24 mouse cellular contexts compared by ENCODE assay signal in genomic region chr1:131228659-131229058, GRCm38 (mm10).
"Had no signal": no experiment of that assay in that cellular context is flagged by ENCODE, and none has a peak within 500 bp of the region (broad histone marks: within the 10 kb centered on the region; RNA-seq: fewer than 3 reads in every experiment).

No protein-coding gene starts in this region.

- H3K4me2 ChIP-seq: limb, embryonic 13.5 days; liver, embryonic 12.5 days; liver, embryonic 15.5 days; lung, embryonic 15.5 days; midbrain, embryonic 12.5 days; midbrain, embryonic 15.5 days; neural tube, embryonic 13.5 days; stomach, embryonic 15.5 days had no signal

- H3K4me1 ChIP-seq: liver, embryonic 12.5 days; liver, embryonic 15.5 days; lung, embryonic 15.5 days; megakaryocyte, embryonic 14.5 days; midbrain, embryonic 12.5 days; midbrain, embryonic 15.5 days; neural tube, embryonic 13.5 days had no signal

- ATAC-seq: liver, embryonic 12.5 days; midbrain, embryonic 15.5 days had no signal

- H3K4me3 ChIP-seq: layer of hippocampus, adult 2 months; limb, embryonic 10.5 days; limb, embryonic 13.5 days; liver, embryonic 12.5 days; liver, embryonic 15.5 days; lung, embryonic 15.5 days; megakaryocyte, embryonic 14.5 days; midbrain, embryonic 12.5 days; midbrain, embryonic 15.5 days; neural tube, embryonic 13.5 days; stomach, embryonic 15.5 days had no signal

- H3K9me3 ChIP-seq: limb, embryonic 10.5 days; limb, embryonic 13.5 days; liver, embryonic 12.5 days; liver, embryonic 15.5 days; lung, embryonic 15.5 days; megakaryocyte, embryonic 14.5 days; midbrain, embryonic 12.5 days; midbrain, embryonic 15.5 days; neural tube, embryonic 13.5 days; stomach, embryonic 15.5 days had no signal

- H3K36me3 ChIP-seq: limb, embryonic 10.5 days; limb, embryonic 13.5 days; liver, embryonic 12.5 days; liver, embryonic 15.5 days; lung, embryonic 15.5 days; midbrain, embryonic 12.5 days; midbrain, embryonic 15.5 days; neural tube, embryonic 13.5 days; stomach, embryonic 15.5 days had no signal

- H3K27ac ChIP-seq: kidney, postnatal 0 days; layer of hippocampus, adult 2 months; limb, embryonic 10.5 days; limb, embryonic 13.5 days; liver, embryonic 12.5 days; liver, embryonic 15.5 days; lung, embryonic 15.5 days; midbrain, embryonic 12.5 days; midbrain, embryonic 15.5 days; neural tube, embryonic 13.5 days; stomach, embryonic 15.5 days had no signal

- DNase-seq: kidney, postnatal 25 days; layer of hippocampus, adult 9-11 months; liver; lung, adult 18-20 months; lung, postnatal 10 days; lung, postnatal 36 days; retina, postnatal 1 day; right cerebral cortex, postnatal 25 days; spleen, adult 18-20 months; thymus, adult 2 months; thymus, postnatal 14 days; thymus, postnatal 4 days had no signal

- H3K9ac ChIP-seq: limb, embryonic 13.5 days; liver, embryonic 12.5 days; liver, embryonic 15.5 days; lung, embryonic 15.5 days; midbrain, embryonic 12.5 days; midbrain, embryonic 15.5 days; neural tube, embryonic 13.5 days; stomach, embryonic 15.5 days had no signal

- H3K27me3 ChIP-seq: limb, embryonic 13.5 days; lung, embryonic 15.5 days; midbrain, embryonic 12.5 days; midbrain, embryonic 15.5 days; neural tube, embryonic 13.5 days; stomach, embryonic 15.5 days had no signal
